8 mouse cellular contexts compared by ENCODE assay signal in the genomic region with DNA sequence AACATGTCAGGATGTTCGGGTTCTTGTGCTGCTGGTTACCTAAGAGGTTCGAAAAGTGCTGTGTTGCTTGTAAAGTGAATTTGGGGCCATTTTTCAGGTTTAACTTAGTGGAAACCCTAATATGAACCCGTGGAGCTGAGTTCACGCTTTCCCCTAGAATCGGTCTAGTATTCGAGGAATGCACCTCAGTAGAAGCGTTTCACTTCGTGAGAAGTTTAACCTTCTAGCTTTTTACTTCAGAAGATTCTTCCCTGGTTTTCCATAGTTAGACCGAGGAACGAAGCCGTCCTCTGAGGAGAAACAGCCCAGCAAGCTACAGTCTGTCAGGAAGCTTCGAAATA. TPM values are rescaled to one million over a fixed set of nuclear protein-coding genes. Genes with fewer than 3 reads are reported as not detected.
DNase-seq lines count a peak whose midpoint lies in the region; ATAC-seq and TF ChIP-seq lines count a peak whose summit lies in the region.

No protein-coding gene starts in this region.

- no peak overlapping the region for H3K27ac ChIP-seq in lung, embryonic 16.5 days (ENCODE audit: low read length)
- peak overlapping the region; percentile 46 for H3K27ac ChIP-seq in embryonic fibroblast, embryonic 13.5 days (ENCODE audit: insufficient read depth, low read length)
- H3K27ac ChIP-seq in intestine, postnatal 0 days (ENCODE audit: low read depth, low read length) = no peak overlapping the region
- H3K27ac ChIP-seq in neural tube, embryonic 15.5 days (replicated peaks) = no peak overlapping the region

- H3K4me1 ChIP-seq in lung, embryonic 16.5 days (replicated peaks; ENCODE audit: control insufficient read depth, insufficient read depth, low read length) = peaks cover 12% of the 10 kb centered on the region
- peaks cover 3% of the 10 kb centered on the region; the same call in 1 of the 2 replicates for H3K4me1 ChIP-seq in embryonic fibroblast, embryonic 13.5 days (ENCODE audit: control insufficient read depth, insufficient read depth, low read length)
- peaks cover 6% of the 10 kb centered on the region; the same call in 1 of the 2 replicates for H3K4me1 ChIP-seq in intestine, postnatal 0 days (replicated peaks; ENCODE audit: control insufficient read depth, insufficient read depth, low read length)
- H3K4me1 ChIP-seq in neural tube, embryonic 15.5 days = peaks cover 25% of the 10 kb centered on the region

- H3K4me3 ChIP-seq in lung, embryonic 16.5 days (ENCODE audit: low read length) = peak overlapping the region; percentile 69
- H3K4me3 ChIP-seq in embryonic fibroblast, embryonic 13.5 days (ENCODE audit: insufficient read depth, low read length) = peak overlapping the region; percentile 46
- H3K4me3 ChIP-seq in intestine, postnatal 0 days (ENCODE audit: low read depth, low read length) = peak overlapping the region; percentile 63
- H3K4me3 ChIP-seq in neural tube, embryonic 15.5 days (replicated peaks) = peak overlapping the region; percentile 89

- ATAC-seq in lung, embryonic 16.5 days (ENCODE audit: low read depth) = peak; percentile 27; the same call in 1 of the 2 replicates
- ATAC-seq in intestine, postnatal 0 days = no peak
- ATAC-seq in neural tube, embryonic 15.5 days (ENCODE audit: low FRiP score) = peak; percentile 48
- ATAC-seq in megakaryocyte-erythroid progenitor cell, adult 5-6 weeks (replicated peaks; ENCODE audit: low FRiP score, low TSS enrichment, poor library complexity, severe bottlenecking) = no peak

- peak overlapping the region; percentile 71 for H3K4me2 ChIP-seq in lung, embryonic 16.5 days (ENCODE audit: low read depth, low read length)
- peak overlapping the region; percentile 66 for H3K4me2 ChIP-seq in intestine, postnatal 0 days (replicated peaks; ENCODE audit: low read depth)
- H3K4me2 ChIP-seq in neural tube, embryonic 15.5 days = peak overlapping the region; percentile 81

- no peak for TF ChIP-seq CTCF in embryonic fibroblast, embryonic 13.5 days (IDR thresholded peaks at IDR 0.05; ENCODE audit: borderline replicate concordance, insufficient read depth, low read length)
- no peak for TF ChIP-seq CTCF in intestine, postnatal 0 days (IDR thresholded peaks at IDR 0.05; ENCODE audit: low read depth)

- no peaks in the 10 kb centered on the region for H3K27me3 ChIP-seq in lung, embryonic 16.5 days (ENCODE audit: control insufficient read depth, insufficient read depth, low read depth, low read length)
- no peaks in the 10 kb centered on the region for H3K27me3 ChIP-seq in intestine, postnatal 0 days (replicated peaks; ENCODE audit: control insufficient read depth, insufficient read depth, low read length)
- H3K27me3 ChIP-seq in neural tube, embryonic 15.5 days (replicated peaks) = no peaks in the 10 kb centered on the region

- 0 out of 2 replicates have a peak, but pooled peaks cover 1% of the 10 kb centered on the region for H3K36me3 ChIP-seq in lung, embryonic 16.5 days (ENCODE audit: control insufficient read depth, insufficient read depth, low read length)
- H3K36me3 ChIP-seq in intestine, postnatal 0 days (ENCODE audit: control insufficient read depth, insufficient read depth) = peaks cover under 1% of the 10 kb centered on the region; the same call in 1 of the 2 replicates
- H3K36me3 ChIP-seq in neural tube, embryonic 15.5 days = peaks cover under 1% of the 10 kb centered on the region

- DNase-seq in lung, postnatal 25 days (ENCODE audit: low spot score) = no peak
- no peak for DNase-seq in left cerebral cortex, adult 11 months (ENCODE audit: low spot score)
- no peak for DNase-seq in frontal cortex, postnatal 10 days (ENCODE audit: low spot score in 2 of 2)

- peak; percentile 7; the same call in 1 of the 2 replicates for TF ChIP-seq POLR2A in embryonic fibroblast, embryonic 13.5 days (IDR thresholded peaks at IDR 0.05; ENCODE audit: low read depth, low read length)

- no peaks in the 10 kb centered on the region for H3K9me3 ChIP-seq in lung, embryonic 16.5 days (ENCODE audit: control insufficient read depth, low read length)
- H3K9me3 ChIP-seq in intestine, postnatal 0 days (ENCODE audit: control insufficient read depth) = no peaks in the 10 kb centered on the region
- no peaks in the 10 kb centered on the region for H3K9me3 ChIP-seq in neural tube, embryonic 15.5 days (replicated peaks)

- H3K9ac ChIP-seq in lung, embryonic 16.5 days (ENCODE audit: low read length) = peak overlapping the region; percentile 55
- peak overlapping the region; percentile 43 for H3K9ac ChIP-seq in intestine, postnatal 0 days (ENCODE audit: low read depth, low read length)
- H3K9ac ChIP-seq in neural tube, embryonic 15.5 days (replicated peaks) = peak overlapping the region; percentile 44

- 7% methylated on average over 12 of the region's 12 CpGs for WGBS in lung, embryonic 16.5 days
- WGBS in intestine, postnatal 0 days = 5% methylated on average over 12 of the region's 12 CpGs
- WGBS in neural tube, embryonic 15.5 days = 8% methylated on average over 12 of the region's 12 CpGs

RNA-seq across cellular contexts. Expression of a gene that starts 0.3 kb away (rescaled TPM):
- 68.5 and 82.1 TPM in 2 replicates for polyA plus RNA-seq in lung, embryonic 16.5 days (2015; fragmentation: Nextera tagmentation; extraction: Ambion mirVana)
- polyA plus RNA-seq in embryonic fibroblast, embryonic 13.5 days (2011; ENCODE audit: insufficient read length, low read depth, missing spikeins) = 188 and 219 TPM in 2 replicates
- 80.4 and 85.5 TPM in 2 replicates for polyA plus RNA-seq in intestine, postnatal 0 days (2015; fragmentation: Nextera tagmentation; extraction: Ambion mirVana)
- 70.2 and 71.1 TPM in 2 replicates for polyA plus RNA-seq in neural tube, embryonic 15.5 days (2015; fragmentation: Nextera tagmentation; extraction: Ambion mirVana)
- 172 and 189 TPM in 2 replicates for total RNA-seq in megakaryocyte-erythroid progenitor cell, adult 5-6 weeks (2014; fragmentation: Nextera tagmentation)
- total RNA-seq in megakaryocyte-erythroid progenitor cell, adult 5-6 weeks (2017) = 319 and 320 TPM in 2 replicates

Comparison
In these comparisons a context has a peak if more than half of its experiments do, and no peak if none do; other contexts are left out.
1. ATAC-seq: peak in lung, embryonic 16.5 days (single experiment) and neural tube, embryonic 15.5 days (single experiment); none in intestine, postnatal 0 days (single experiment) and megakaryocyte-erythroid progenitor cell, adult 5-6 weeks (single experiment).
2. Peak in every context shown above with its lines, with median percentiles within 50 percentile points of each other: H3K4me2 ChIP-seq, H3K4me3 ChIP-seq and H3K9ac ChIP-seq.